Mouse (Mus musculus) liver, embryonic 16.5 days (tissue): Measurements from ENCODE around the gene Insrr. TPM values are rescaled to one million over a fixed set of nuclear protein-coding genes. Genes with fewer than 3 reads are reported as not detected.
"Not testable (repeated sequence)": the region's sequence is repeated elsewhere in the genome, so short reads cannot be mapped to it uniquely, and the experiment has no call there.

ENCODE experiments used
- ATAC-seq: fragments of 200-750 bp; cut with Nextera tagmentation; 2 replicates; pipeline ENCODE4 v1.8.0; 2017; ENCODE audit warnings: low read depth, mild to moderate bottlenecking, moderate number of reproducible peaks, moderate library complexity
- H3K27ac ChIP-seq: fragments of 300-500 bp; sonication (generic); 2 replicates; pipeline ENCODE4 v1.5.1; 2014; ENCODE audit warnings: mild to moderate bottlenecking, low read length
- H3K27me3 ChIP-seq: fragments of 300-500 bp; sonication (generic); 2 replicates; pipeline ENCODE4 v1.6.1; 2014; ENCODE audit warnings: low read depth, low read length, mixed read lengths; ENCODE audit not compliant: control insufficient read depth, insufficient read depth
- H3K36me3 ChIP-seq: fragments of 300-500 bp; sonication (generic); 2 replicates; pipeline ENCODE4 v1.6.1; 2014; ENCODE audit warnings: mild to moderate bottlenecking; ENCODE audit not compliant: control insufficient read depth, insufficient read depth
- H3K4me1 ChIP-seq: fragments of 300-500 bp; sonication (generic); 2 replicates; pipeline ENCODE4 v1.6.1; 2014; ENCODE audit warnings: low read depth, low read length, mixed read lengths; ENCODE audit not compliant: control insufficient read depth
- H3K4me2 ChIP-seq: fragments of 300-500 bp; sonication (generic); 2 replicates; pipeline ENCODE4 v1.6.1; 2014; ENCODE audit warnings: low read depth, low read length, mixed read lengths
- H3K4me3 ChIP-seq: fragments of 300-500 bp; sonication (generic); 2 replicates; pipeline ENCODE4 v1.5.1; 2014; ENCODE audit warnings: low read depth, mild to moderate bottlenecking, low read length
- H3K9ac ChIP-seq: fragments of 300-500 bp; sonication (generic); 2 replicates; pipeline ENCODE4 v1.6.1; 2014; ENCODE audit warnings: low read depth, low read length
- H3K9me3 ChIP-seq: fragments of 300-500 bp; sonication (generic); replicated peaks from 2 replicates; pipeline ENCODE4 v1.6.1; 2016; ENCODE audit warnings: low read length; ENCODE audit not compliant: control insufficient read depth
- WGBS: fragments of 180-500 bp; shearing (Covaris S2); extraction: QIAGEN DNeasy Blood & Tissue Kit; methylation state at CpG from one replicate; pipeline ENCODE4 v1.1.7; 2014; ENCODE audit not compliant: insufficient replicate concordance; 5-methylcytosine and 5-hydroxymethylcytosine counted together
- polyA plus RNA-seq: library from polyadenylated mRNA; unstranded; fragments of >200 nt; fragmentation: Nextera tagmentation; extraction: Ambion mirVana; gene quantifications from 2 replicates; pipeline ENCODE4 v1.2.1, GENCODE M21; 2015

Gene Insrr
- polyA plus RNA-seq, 1 experiment from 2014 or later, result 0.01 TPM

- H3K9me3 ChIP-seq, result no peaks in the 10 kb centered on the region
- no peak overlapping the region for H3K27ac ChIP-seq
- no peaks in the 10 kb centered on the region; the same call in 1 of the 2 replicates for H3K4me1 ChIP-seq
- WGBS, result 56% methylated on average over 8 of the region's 8 CpGs
- H3K27me3 ChIP-seq, result peaks cover 42% of the 10 kb centered on the region
- H3K4me3 ChIP-seq, result no peak overlapping the region
- ATAC-seq, result no peak
- no peak overlapping the region for H3K4me2 ChIP-seq
- H3K36me3 ChIP-seq, result no peaks in the 10 kb centered on the region
- H3K9ac ChIP-seq, result no peak overlapping the region
These were observed 14.5 kb downstream of the Insrr start for GRCm38 (mm10) chr3:87811297-87811696.

DNA sequence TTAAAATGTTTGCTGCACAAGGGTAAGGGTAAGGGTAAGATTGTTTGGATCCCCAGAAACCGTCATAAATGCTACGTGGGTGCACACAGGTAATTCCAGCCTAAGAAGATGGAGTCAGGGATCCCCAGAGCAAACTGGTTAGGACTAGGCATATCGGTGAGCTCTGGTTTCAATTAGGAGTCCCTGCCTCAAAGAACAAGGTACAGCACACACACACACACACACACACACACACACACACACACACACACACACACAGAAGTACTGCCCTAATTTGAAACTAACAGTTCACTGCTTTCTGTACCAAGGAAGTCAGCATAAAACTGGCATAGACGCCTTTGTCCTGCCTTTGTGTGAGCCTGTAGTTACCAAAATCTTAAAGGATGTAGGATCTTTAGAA lies 15.7 kb downstream of the Insrr start:
- peaks cover 42% of the 10 kb centered on the region for H3K27me3 ChIP-seq
- no peak overlapping the region for H3K9ac ChIP-seq
- no peaks in the 10 kb centered on the region for H3K36me3 ChIP-seq
- H3K4me1 ChIP-seq, result no peaks in the 10 kb centered on the region; the same call in 1 of the 2 replicates
- H3K4me2 ChIP-seq, result no peak overlapping the region
- 57% methylated on average over 4 of the region's 4 CpGs for WGBS
- no peak for ATAC-seq
- no peak overlapping the region for H3K4me3 ChIP-seq
- no peak overlapping the region for H3K27ac ChIP-seq
- H3K9me3 ChIP-seq, result no peaks in the 10 kb centered on the region

GRCm38 (mm10) chr3:87812873-87813272 lies 16.1 kb downstream of the Insrr start:
- Histone ChIP-seq H3K27ac (no peak overlapping the region), H3K9ac (no peak overlapping the region), H3K9me3 (no peaks in the 10 kb centered on the region), H3K36me3 (no peaks in the 10 kb centered on the region), H3K4me2 (no peak overlapping the region), H3K4me1 (no peaks in the 10 kb centered on the region; the same call in 1 of the 2 replicates), H3K4me3 (no peak overlapping the region), H3K27me3 (peaks cover 42% of the 10 kb centered on the region)
- 38% methylated on average over 10 of the region's 10 CpGs for WGBS
- ATAC-seq, result no peak

DNA sequence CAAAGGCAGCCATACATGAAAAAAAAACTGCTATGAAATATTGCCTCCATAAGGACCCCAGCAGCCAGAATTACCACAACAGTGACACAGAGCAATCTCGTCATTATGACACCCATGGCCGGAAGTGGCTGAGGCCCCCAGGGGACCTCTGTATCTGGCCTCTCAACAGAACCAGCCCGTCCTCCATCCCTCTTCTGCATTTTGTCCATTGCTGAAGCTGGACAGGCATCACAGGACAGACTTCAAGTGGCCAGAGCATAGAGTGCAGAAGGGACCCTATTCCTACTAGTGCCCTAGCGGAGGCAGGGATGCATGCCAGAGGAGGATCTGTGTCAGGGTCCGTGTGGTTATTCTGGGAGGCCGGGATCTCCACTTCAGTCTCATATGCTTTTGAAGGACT lies 19.4 kb downstream of the Insrr start:
- ATAC-seq, result no peak

DNA sequence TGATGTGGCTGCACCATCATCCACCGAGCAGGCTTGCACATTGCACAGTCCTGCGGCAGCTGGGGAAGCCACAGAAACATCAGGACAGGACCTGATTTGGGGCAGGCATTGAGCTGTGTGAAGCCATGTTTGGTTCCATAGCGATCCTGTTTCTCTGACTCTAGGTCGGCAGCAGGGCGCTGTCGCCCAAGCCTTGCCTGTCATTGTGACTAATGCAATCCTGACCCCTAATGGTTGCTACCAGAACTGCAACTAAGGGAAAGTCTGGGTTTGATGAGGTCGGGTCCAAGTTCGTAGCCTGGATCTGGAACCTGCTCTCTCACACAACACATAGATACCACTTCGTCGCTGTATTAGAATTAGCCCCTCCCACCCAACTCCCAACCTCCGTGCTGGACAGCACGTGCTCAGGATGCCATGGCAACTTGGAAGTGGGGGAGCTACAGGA lies 19.9 kb downstream of the Insrr start:
- ATAC-seq, result no peak; the same call in 1 of the 2 replicates
- no peak overlapping the region for H3K27ac ChIP-seq
- peaks cover 8% of the 10 kb centered on the region for H3K27me3 ChIP-seq
- no peaks in the 10 kb centered on the region for H3K9me3 ChIP-seq
- no peak overlapping the region for H3K4me2 ChIP-seq
- 8% methylated on average over 12 of the region's 12 CpGs for WGBS
- no peak overlapping the region for H3K4me3 ChIP-seq
- no peaks in the 10 kb centered on the region for H3K4me1 ChIP-seq
- H3K9ac ChIP-seq, result no peak overlapping the region
- no peaks in the 10 kb centered on the region for H3K36me3 ChIP-seq

More for the DNA sequence above, 19.4 kb downstream of the Insrr start:
- Histone ChIP-seq H3K4me3 (no peak overlapping the region), H3K36me3 (no peaks in the 10 kb centered on the region), H3K27ac (no peak overlapping the region), H3K4me1 (no peaks in the 10 kb centered on the region), H3K9ac (no peak overlapping the region), H3K4me2 (no peak overlapping the region), H3K27me3 (peaks cover 13% of the 10 kb centered on the region), H3K9me3 (no peaks in the 10 kb centered on the region)
- 43% methylated on average over 6 of the region's 6 CpGs for WGBS

DNA sequence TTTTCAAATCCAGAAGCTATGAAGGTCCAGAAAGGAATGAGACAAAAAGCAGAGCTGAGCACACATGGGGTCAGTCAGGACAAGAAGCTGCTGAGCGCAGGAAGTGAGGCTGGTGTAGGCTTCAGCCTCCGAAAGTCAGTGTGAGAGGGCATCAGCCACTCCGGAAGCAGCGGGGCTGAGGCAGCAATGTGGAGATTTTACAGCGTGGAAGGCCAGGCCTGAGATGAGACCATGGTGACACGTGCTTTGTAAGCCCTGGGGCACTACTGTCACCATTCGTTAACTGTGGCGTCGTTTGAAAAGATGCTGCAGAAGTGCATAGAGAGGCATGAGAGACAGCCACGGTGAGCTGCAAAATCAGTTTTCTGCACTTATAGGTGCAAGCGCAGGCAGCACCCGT lies 21.5 kb downstream of the Insrr start:
- H3K4me3 ChIP-seq, result no peak overlapping the region
- H3K4me2 ChIP-seq, result no peak overlapping the region
- H3K4me1 ChIP-seq, result no peaks in the 10 kb centered on the region
- no peaks in the 10 kb centered on the region for H3K9me3 ChIP-seq
- ATAC-seq, result no peak
- WGBS, result 49% methylated on average over 12 of the region's 12 CpGs
- H3K9ac ChIP-seq, result no peak overlapping the region
- H3K36me3 ChIP-seq, result no peaks in the 10 kb centered on the region
- H3K27me3 ChIP-seq, result peaks cover 2% of the 10 kb centered on the region; the same call in 1 of the 2 replicates
- H3K27ac ChIP-seq, result no peak overlapping the region

GRCm38 (mm10) chr3:87824206-87824605 lies 27.5 kb downstream of the Insrr start, which contains the start of gene Pear1:
Gene Pear1, minus strand, starts transcription at chr3:87824306.
- H3K4me3 ChIP-seq, H3K27me3 ChIP-seq, H3K27ac ChIP-seq, H3K9ac ChIP-seq, H3K36me3 ChIP-seq, H3K4me2 ChIP-seq, ATAC-seq, H3K9me3 ChIP-seq, H3K4me1 ChIP-seq: not testable (repeated sequence)
- WGBS, result 69% methylated on average over 1 of the region's 1 CpGs

GRCm38 (mm10) chr3:87828435-87828834 lies 31.7 kb downstream of the Insrr start:
- H3K27me3 ChIP-seq, result no peaks in the 10 kb centered on the region; the same call in 1 of the 2 replicates
- no peak overlapping the region for H3K9ac ChIP-seq
- H3K4me2 ChIP-seq, result no peak overlapping the region
- no peak overlapping the region for H3K4me3 ChIP-seq
- H3K9me3 ChIP-seq, result no peaks in the 10 kb centered on the region
- H3K36me3 ChIP-seq, result no peaks in the 10 kb centered on the region
- ATAC-seq, result no peak
- H3K4me1 ChIP-seq, result no peaks in the 10 kb centered on the region
- 9% methylated on average over 4 of the region's 4 CpGs for WGBS
- H3K27ac ChIP-seq, result no peak overlapping the region

DNA sequence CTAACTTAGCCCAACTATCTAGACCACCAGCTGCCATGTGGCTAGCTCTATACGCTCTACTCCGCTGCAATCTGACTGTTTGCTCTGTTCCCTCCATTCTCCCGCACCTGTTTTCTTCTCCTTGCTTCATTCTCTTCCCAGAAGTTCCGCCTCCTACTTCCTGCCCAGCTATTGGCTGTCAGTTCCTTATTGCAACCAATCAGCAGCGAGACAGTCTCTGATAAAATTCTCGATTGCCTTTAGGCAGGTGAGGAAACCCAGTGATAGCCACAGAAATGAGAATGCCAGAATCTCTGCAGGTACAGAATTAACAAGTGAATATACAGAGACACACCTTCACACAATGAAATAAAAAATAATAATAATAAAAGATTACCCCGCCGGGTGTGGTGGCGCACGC lies 32.3 kb downstream of the Insrr start:
- Histone ChIP-seq H3K27ac (no peak overlapping the region), H3K4me2 (no peak overlapping the region), H3K4me3 (no peak overlapping the region), H3K36me3 (no peaks in the 10 kb centered on the region), H3K9ac (no peak overlapping the region), H3K4me1 (no peaks in the 10 kb centered on the region), H3K27me3 (no peaks in the 10 kb centered on the region; the same call in 1 of the 2 replicates), H3K9me3 (no peaks in the 10 kb centered on the region)
- ATAC-seq, result no peak
- 35% methylated on average over 10 of the region's 10 CpGs for WGBS
